Mouse (Mus musculus): ENCODE measurements around the gene Atp6v0a4. TPM values are rescaled to one million over a fixed set of nuclear protein-coding genes. Genes with fewer than 3 reads are reported as not detected.

Gene Atp6v0a4
- polyA plus RNA-seq (2015; fragmentation: Nextera tagmentation; extraction: Ambion mirVana), result 0.12 and 0.16 TPM in 2 replicates

DNA sequence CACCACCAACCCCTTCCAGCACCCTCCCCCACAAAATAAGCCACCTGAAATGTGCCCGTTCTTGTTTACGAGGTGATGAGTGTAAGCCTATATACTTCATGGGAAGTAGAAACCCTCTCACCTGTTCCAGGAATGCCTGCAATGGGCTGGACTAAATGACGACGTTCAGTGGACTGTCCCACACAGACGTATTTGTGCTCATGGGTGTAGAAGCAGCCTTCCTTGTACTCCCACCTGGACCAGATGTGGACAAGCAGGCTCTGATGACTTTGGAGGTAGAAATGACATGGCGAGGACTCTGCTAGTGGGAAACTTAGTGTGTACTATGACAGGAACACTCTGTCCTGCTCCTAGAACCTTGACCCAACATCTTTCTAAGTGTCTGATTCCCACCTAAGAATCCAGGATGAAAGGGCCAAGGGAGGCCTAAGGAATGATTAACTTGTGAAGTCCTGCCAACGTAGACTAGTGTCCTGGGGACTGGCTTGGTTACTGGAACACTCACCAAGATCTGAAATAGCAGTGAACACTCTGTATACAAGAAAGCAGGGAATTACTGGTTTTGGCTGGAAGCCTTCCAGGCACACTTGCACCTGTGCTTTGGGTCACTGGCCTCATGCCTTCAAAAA is at the start of gene Atp6v0a4:
Gene Atp6v0a4 (minus strand): TSS at position 380 of the 629 bp plus-strand sequence.
- H3K9ac ChIP-seq, result no peak within 1 kb of the TSS
- WGBS (ENCODE audit: insufficient replicate concordance), result 73% methylated on average over 7 of the region's 7 CpGs
- no peaks in the 10 kb centered on the region for H3K36me3 ChIP-seq
- H3K27ac ChIP-seq, result no peak within 1 kb of the TSS
- ATAC-seq (ENCODE audit: low read depth) (no peak), DNase-seq (no peak)
- H3K4me2 ChIP-seq, result no peak within 1 kb of the TSS
- no peak within 1 kb of the TSS for H3K4me3 ChIP-seq (replicated peaks)
- no peaks in the 10 kb centered on the region for H3K27me3 ChIP-seq
- H3K9me3 ChIP-seq (replicated peaks), result no peaks in the 10 kb centered on the region
- peaks cover 12% of the 10 kb centered on the region for H3K4me1 ChIP-seq (replicated peaks)

DNA sequence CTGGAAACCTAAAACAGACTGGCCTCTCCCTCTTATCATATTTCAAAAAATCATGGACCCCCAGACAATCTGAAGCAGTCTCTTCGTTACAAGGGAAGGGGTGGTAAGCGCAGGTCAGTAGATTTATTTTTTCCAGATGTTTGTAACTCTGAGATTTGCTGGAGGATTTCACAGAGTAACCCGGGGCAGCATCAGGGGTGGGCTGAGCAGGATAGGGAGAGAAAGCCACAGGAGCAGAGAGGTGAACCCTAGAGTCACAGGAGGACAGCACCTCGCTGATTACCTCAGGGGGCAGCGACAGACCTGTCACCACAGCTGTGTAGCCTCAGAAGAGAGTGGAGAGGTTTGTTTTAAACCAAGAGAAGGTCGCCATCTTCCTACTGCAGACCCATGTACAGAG is 41.0 kb upstream of the Atp6v0a4 start:
- Histone ChIP-seq H3K27ac (no peak overlapping the region), H3K36me3 (no peaks in the 10 kb centered on the region), H3K4me2 (no peak overlapping the region), H3K27me3 (no peaks in the 10 kb centered on the region), H3K9ac (no peak overlapping the region), H3K4me1 (replicated peaks) (no peaks in the 10 kb centered on the region), H3K9me3 (replicated peaks) (no peaks in the 10 kb centered on the region), H3K4me3 (replicated peaks) (no peak overlapping the region)
- DNase-seq (no peak), ATAC-seq (ENCODE audit: low read depth) (no peak)
- WGBS (ENCODE audit: insufficient replicate concordance), result 65% methylated on average over 6 of the region's 6 CpGs

DNA sequence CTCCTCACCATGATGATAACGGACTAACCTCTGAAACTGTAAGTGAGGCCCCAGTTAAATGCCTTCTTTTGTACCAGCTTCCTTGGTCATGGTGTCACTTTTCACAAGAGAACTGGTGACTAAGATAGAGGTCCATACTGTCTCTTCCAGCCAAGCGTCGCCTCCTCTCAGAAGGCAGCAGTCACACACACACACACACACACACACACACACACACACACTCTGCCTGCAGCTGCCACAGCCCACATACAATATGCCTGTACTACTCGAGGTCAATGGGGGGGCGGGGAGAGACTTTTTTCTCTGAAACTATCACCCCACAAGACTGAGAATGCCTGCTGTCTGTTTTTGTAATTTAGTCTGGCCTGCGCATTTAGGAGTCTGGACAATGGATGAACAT is 40.3 kb upstream of the Atp6v0a4 start:
- H3K36me3 ChIP-seq, result no peaks in the 10 kb centered on the region
- 77% methylated on average over 6 of the region's 6 CpGs for WGBS (ENCODE audit: insufficient replicate concordance)
- H3K27me3 ChIP-seq, result no peaks in the 10 kb centered on the region
- no peak overlapping the region for H3K27ac ChIP-seq
- no peak overlapping the region for H3K4me2 ChIP-seq
- ATAC-seq (ENCODE audit: low read depth) (no peak), DNase-seq (no peak)
- no peak overlapping the region for H3K4me3 ChIP-seq (replicated peaks)
- H3K4me1 ChIP-seq (replicated peaks), result no peaks in the 10 kb centered on the region
- H3K9me3 ChIP-seq (replicated peaks), result no peaks in the 10 kb centered on the region
- no peak overlapping the region for H3K9ac ChIP-seq

DNA sequence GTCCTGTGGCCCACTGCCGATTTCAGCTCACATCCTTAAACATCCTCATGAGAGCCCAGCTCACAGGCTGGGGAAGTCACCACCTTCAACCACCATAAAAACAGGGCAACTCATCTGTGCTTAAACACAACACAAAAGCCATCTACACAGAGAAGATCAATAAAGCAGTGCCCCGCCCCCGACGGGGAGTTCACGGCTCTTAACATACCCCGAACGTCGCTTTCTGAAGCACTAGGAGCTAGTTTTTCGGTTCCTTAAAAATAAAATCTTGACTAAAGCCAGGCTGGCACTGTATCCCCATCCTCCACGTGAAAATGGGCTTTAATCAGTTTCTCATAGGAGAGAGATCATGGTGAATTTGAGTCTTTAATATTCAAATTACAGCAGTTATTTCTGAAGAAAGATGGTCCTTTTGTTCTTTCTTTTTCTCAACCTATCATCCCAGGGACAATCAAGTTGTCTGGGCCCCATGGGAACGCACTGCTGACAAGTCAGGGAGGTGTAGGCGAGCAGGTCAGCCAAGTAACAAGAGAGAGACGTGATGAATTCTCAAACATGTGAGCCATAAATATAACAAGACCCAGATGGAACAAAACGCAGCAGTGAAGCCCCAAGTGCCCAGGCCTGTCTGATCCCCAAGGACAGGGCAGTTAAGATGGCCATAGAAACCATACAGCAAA is 38.6 kb upstream of the Atp6v0a4 start:
- ATAC-seq (ENCODE audit: low read depth), result no peak
- Histone ChIP-seq H3K27me3 (no peaks in the 10 kb centered on the region), H3K4me1 (replicated peaks) (no peaks in the 10 kb centered on the region), H3K4me3 (replicated peaks) (no peak overlapping the region), H3K9ac (no peak overlapping the region), H3K4me2 (no peak overlapping the region), H3K27ac (no peak overlapping the region), H3K36me3 (no peaks in the 10 kb centered on the region), H3K9me3 (replicated peaks) (no peaks in the 10 kb centered on the region)
- WGBS (ENCODE audit: insufficient replicate concordance), result 69% methylated on average over 14 of the region's 14 CpGs
- DNase-seq, result no peak

DNA sequence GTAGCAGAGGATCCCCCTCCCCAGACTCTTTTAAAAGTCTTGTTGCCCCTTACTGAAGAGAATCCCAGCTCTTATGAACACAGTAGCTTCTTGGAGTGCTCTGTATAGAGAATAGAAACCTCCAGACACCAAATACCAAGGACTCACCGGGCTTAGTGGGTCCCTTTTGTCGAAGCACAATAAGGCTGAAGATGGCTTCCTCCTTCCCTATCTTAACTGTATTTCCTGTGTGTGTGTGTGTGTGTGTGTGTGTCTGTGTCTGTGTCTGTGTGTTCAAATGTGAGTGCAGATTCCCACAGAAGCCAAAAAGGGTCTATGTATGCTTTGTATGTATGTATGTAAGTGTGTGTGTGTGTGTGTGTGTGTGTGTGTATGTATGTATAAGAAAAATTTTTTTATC is 36.2 kb upstream of the Atp6v0a4 start:
- no peak overlapping the region for H3K9ac ChIP-seq
- no peak overlapping the region for H3K27ac ChIP-seq
- H3K9me3 ChIP-seq (replicated peaks), result no peaks in the 10 kb centered on the region
- H3K4me3 ChIP-seq (replicated peaks), result no peak overlapping the region
- H3K27me3 ChIP-seq, result no peaks in the 10 kb centered on the region
- no peak overlapping the region for H3K4me2 ChIP-seq
- no peak for DNase-seq
- H3K4me1 ChIP-seq (replicated peaks), result no peaks in the 10 kb centered on the region
- WGBS (ENCODE audit: insufficient replicate concordance), result 27% methylated on average over 2 of the region's 2 CpGs
- ATAC-seq (ENCODE audit: low read depth), result no peak
- no peaks in the 10 kb centered on the region for H3K36me3 ChIP-seq

DNA sequence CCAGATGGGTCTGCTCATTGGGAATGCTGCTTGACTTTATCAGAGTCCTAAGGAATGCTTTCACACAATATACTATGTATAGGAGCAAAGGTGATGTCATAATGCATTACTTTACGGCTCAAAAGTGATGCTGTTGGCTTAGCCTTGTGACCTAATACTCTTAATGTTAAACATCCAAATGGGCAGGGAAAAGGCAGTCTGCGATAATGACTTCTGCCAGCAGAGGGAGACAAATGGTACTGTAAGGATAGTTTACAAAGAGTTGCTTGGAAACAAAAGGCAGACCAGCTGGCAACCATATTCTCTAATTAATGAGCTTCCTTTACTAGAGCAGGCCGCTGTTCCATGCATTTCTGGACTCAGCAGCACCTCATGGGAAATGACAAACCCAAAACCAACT is 35.7 kb upstream of the Atp6v0a4 start:
- Histone ChIP-seq H3K4me3 (replicated peaks) (no peak overlapping the region), H3K9me3 (replicated peaks) (no peaks in the 10 kb centered on the region), H3K9ac (no peak overlapping the region), H3K4me1 (replicated peaks) (no peaks in the 10 kb centered on the region), H3K27me3 (no peaks in the 10 kb centered on the region), H3K36me3 (no peaks in the 10 kb centered on the region), H3K4me2 (no peak overlapping the region), H3K27ac (no peak overlapping the region)
- DNase-seq (peak; percentile 38), ATAC-seq (ENCODE audit: low read depth) (no peak)
- 21% methylated on average over 3 of the region's 3 CpGs for WGBS (ENCODE audit: insufficient replicate concordance)

DNA sequence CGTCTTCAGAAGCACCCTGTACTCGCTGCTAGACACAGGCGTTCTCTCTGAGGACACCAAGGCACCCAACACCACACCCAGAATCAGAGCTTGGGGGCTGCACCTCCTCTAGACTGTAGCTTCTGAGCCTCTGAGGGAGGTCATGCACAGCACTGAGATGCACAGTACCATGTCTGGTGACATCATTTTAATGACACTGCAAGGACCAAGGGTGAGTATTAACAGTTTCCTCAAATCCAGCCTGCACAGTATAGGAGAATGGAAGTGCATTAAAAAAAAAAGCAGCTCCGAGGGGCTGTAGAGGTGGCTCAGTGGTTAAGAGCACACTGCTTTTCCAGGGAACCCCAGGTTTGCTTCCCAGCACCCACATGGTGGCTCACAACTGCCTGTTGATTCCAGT is 35.2 kb upstream of the Atp6v0a4 start:
- WGBS (ENCODE audit: insufficient replicate concordance), result 71% methylated on average over 4 of the region's 4 CpGs

DNA sequence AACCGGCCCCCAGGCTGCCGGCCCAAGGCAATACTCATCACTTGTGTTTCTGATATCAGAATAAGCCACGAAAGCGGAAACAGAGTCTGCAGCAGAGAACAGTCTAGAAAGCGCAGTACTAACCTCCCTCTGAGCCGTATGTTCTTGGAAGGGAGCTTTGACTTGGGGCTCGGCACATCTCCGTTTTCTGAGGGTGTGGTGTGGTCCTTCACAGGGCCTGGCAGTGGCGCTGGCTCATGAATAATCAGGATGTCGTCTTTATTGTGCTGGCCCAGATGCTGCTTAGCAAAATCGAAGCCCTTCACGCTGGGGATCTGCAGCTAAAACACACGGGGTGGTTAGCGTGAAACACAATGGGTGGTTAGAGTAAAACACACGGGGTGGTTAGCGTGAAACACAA is 33.5 kb upstream of the Atp6v0a4 start:
- H3K4me3 ChIP-seq (replicated peaks), result no peak overlapping the region
- H3K27ac ChIP-seq, result no peak overlapping the region
- no peaks in the 10 kb centered on the region for H3K27me3 ChIP-seq
- no peaks in the 10 kb centered on the region for H3K36me3 ChIP-seq
- H3K4me1 ChIP-seq (replicated peaks), result no peaks in the 10 kb centered on the region; the same call in 1 of the 2 replicates
- no peak overlapping the region for H3K9ac ChIP-seq
- 76% methylated on average over 16 of the region's 16 CpGs for WGBS (ENCODE audit: insufficient replicate concordance)
- ATAC-seq (ENCODE audit: low read depth) (no peak), DNase-seq (no peak)
- no peaks in the 10 kb centered on the region for H3K9me3 ChIP-seq (replicated peaks)
- no peak overlapping the region for H3K4me2 ChIP-seq

More for the DNA sequence above, 35.2 kb upstream of the Atp6v0a4 start:
- DNase-seq, result no peak
- no peaks in the 10 kb centered on the region for H3K9me3 ChIP-seq (replicated peaks)
- H3K27me3 ChIP-seq, result no peaks in the 10 kb centered on the region
- no peak overlapping the region for H3K4me3 ChIP-seq (replicated peaks)
- no peaks in the 10 kb centered on the region for H3K4me1 ChIP-seq (replicated peaks)
- H3K27ac ChIP-seq, result no peak overlapping the region
- H3K36me3 ChIP-seq, result no peaks in the 10 kb centered on the region
- no peak for ATAC-seq (ENCODE audit: low read depth)
- no peak overlapping the region for H3K4me2 ChIP-seq
- no peak overlapping the region for H3K9ac ChIP-seq

DNA sequence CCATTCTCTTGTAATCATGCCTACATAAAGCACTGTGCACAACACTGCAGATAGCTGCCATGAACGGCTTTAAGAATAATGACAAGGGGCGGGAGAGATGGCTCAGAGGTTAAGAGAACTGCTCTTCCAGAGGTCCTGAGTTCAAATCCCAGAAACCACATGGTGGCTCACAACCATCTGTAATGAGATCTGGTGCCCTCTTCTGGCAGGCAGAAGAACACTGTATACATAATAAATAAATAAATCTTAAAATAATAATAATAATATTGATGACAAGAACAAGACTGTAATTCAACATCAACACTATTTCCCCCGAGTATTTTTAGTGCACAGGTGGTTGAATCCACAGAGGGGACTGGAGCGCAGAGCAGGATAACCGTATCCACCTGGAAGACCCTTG is 31.8 kb upstream of the Atp6v0a4 start:
- H3K9me3 ChIP-seq (replicated peaks), result no peaks in the 10 kb centered on the region
- WGBS (ENCODE audit: insufficient replicate concordance), result 74% methylated on average over 5 of the region's 5 CpGs
- no peak for DNase-seq
- H3K27ac ChIP-seq, result no peak overlapping the region
- no peak overlapping the region for H3K9ac ChIP-seq
- peaks cover 9% of the 10 kb centered on the region for H3K4me1 ChIP-seq (replicated peaks)
- H3K4me3 ChIP-seq (replicated peaks), result no peak overlapping the region
- ATAC-seq (ENCODE audit: low read depth), result no peak
- H3K4me2 ChIP-seq, result no peak overlapping the region
- no peaks in the 10 kb centered on the region for H3K27me3 ChIP-seq
- H3K36me3 ChIP-seq, result no peaks in the 10 kb centered on the region

DNA sequence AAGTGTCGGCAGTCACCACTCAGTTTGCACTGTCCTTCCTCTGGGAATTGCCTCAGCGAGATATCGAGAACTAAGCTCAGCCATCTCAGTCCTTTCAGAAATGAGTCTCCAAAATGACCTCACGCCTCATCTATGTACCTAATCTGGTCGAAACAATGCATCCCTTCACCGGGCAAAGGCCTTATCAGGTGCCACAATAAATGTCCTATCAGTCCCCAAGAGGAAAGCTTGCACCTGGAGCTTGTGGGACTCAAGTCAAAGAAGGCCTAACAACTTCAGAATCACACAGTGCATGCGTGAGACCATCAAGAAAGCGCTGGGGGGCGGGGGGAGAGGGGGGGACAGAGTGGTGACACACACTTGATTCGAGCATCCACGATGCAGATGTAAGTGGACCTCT is 27.9 kb upstream of the Atp6v0a4 start:
- H3K4me3 ChIP-seq (replicated peaks), result no peak overlapping the region
- H3K36me3 ChIP-seq, result no peaks in the 10 kb centered on the region
- ATAC-seq (ENCODE audit: low read depth) (0 out of 2 replicates have a peak, but pooled peaks have one; percentile 39), DNase-seq (no peak)
- 44% methylated on average over 11 of the region's 11 CpGs for WGBS (ENCODE audit: insufficient replicate concordance)
- no peaks in the 10 kb centered on the region for H3K9me3 ChIP-seq (replicated peaks)
- no peak overlapping the region for H3K27ac ChIP-seq
- H3K4me1 ChIP-seq (replicated peaks), result peaks cover 9% of the 10 kb centered on the region
- H3K9ac ChIP-seq, result no peak overlapping the region
- no peak overlapping the region for H3K4me2 ChIP-seq
- H3K27me3 ChIP-seq, result no peaks in the 10 kb centered on the region

DNA sequence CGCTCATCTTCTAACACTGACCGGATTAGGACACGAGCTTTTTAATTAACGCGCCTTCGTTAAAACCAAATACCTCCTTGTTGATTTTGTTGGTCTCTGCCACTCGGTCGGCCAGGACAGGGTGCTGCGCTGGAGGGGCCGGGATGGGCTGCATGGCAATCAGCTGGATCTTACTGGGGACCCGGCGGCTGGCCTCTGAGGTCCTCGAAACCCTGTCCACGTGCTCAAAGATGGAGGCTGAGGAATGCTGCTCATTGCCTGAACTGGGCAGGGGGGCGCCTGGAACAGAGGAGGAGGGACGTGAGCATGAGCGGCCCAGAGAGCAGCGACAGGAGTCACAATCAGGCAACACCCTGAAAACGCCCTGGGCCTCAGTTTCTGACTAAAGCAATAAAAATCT is 25.1 kb upstream of the Atp6v0a4 start:
- ATAC-seq (ENCODE audit: low read depth), result no peak
- 79% methylated on average over 19 of the region's 19 CpGs for WGBS (ENCODE audit: insufficient replicate concordance)

DNA sequence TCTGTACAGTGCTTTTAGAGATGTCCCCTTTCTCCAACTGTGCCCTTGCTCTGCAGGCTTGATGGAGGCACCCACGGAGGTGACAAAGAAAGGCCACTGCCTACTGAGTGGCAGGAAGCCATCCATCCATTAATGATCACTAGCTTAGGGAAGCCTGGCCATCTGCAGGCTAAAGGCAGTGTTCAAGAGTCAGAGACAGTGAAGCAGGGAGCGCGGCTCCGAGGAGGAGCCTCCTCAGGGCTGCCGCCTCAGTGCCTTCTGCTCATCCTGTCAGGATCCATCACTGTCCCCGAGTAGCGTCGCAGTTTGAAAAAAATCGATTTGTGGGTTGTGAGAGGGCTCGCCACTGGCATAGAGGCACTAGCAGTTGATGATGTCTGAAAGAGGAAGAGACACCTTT is 24.2 kb upstream of the Atp6v0a4 start:
- WGBS (ENCODE audit: insufficient replicate concordance), result 76% methylated on average over 10 of the region's 10 CpGs
- Histone ChIP-seq H3K4me1 (replicated peaks) (peaks cover 19% of the 10 kb centered on the region), H3K4me3 (replicated peaks) (no peak overlapping the region), H3K27me3 (no peaks in the 10 kb centered on the region), H3K9ac (no peak overlapping the region), H3K9me3 (replicated peaks) (no peaks in the 10 kb centered on the region), H3K4me2 (no peak overlapping the region), H3K27ac (no peak overlapping the region), H3K36me3 (no peaks in the 10 kb centered on the region)
- ATAC-seq (ENCODE audit: low read depth), result no peak
- DNase-seq, result no peak

More for the DNA sequence above, 25.1 kb upstream of the Atp6v0a4 start:
- no peak for DNase-seq
- Histone ChIP-seq H3K9ac (no peak overlapping the region), H3K4me2 (no peak overlapping the region), H3K4me3 (replicated peaks) (no peak overlapping the region), H3K4me1 (replicated peaks) (peaks cover 19% of the 10 kb centered on the region), H3K27me3 (no peaks in the 10 kb centered on the region), H3K27ac (no peak overlapping the region), H3K9me3 (replicated peaks) (no peaks in the 10 kb centered on the region), H3K36me3 (no peaks in the 10 kb centered on the region)

Data from liver, embryonic 13.5 days (tissue).